30 mouse cellular contexts compared by ENCODE assay signal in the genomic region with DNA sequence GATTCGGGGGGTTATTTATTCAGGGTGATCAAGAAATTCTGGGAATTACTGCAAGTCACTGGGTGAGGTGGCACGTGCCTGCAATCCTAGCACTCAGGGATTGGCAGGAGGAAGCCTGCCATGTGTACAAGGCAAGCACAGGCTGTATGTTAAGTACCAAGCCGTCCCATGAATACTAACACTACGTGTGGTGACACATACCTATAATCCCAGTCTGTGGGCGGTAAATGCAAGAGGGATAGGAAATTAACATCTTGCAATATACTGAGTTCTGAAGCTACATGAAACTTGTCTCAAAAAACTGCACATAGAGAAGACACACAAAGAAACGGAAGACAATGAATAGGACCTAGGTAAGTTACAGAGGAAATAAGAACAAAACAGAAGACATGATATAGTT.
"Had no signal": no experiment of that assay in that cellular context is flagged by ENCODE, and none has a peak within 500 bp of the region (broad histone marks: within the 10 kb centered on the region; RNA-seq: fewer than 3 reads in every experiment).

No protein-coding gene starts in this region.

- ATAC-seq: forebrain, embryonic 13.5 days; forebrain, embryonic 14.5 days; forebrain, embryonic 15.5 days; forebrain, embryonic 16.5 days; forebrain, postnatal 0 days had no signal

- H3K27me3 ChIP-seq: embryonic facial prominence, embryonic 12.5 days; embryonic facial prominence, embryonic 13.5 days; embryonic facial prominence, embryonic 15.5 days; forebrain, embryonic 12.5 days; forebrain, embryonic 13.5 days; forebrain, embryonic 15.5 days had no signal

- H3K4me1 ChIP-seq: embryonic facial prominence, embryonic 12.5 days; embryonic facial prominence, embryonic 13.5 days; forebrain, embryonic 12.5 days; forebrain, embryonic 15.5 days; heart, embryonic 10.5 days had no signal

- H3K27ac ChIP-seq: embryonic facial prominence, embryonic 10.5 days; embryonic facial prominence, embryonic 12.5 days; embryonic facial prominence, embryonic 13.5 days; embryonic facial prominence, embryonic 15.5 days; forebrain, embryonic 10.5 days; forebrain, embryonic 12.5 days; forebrain, embryonic 13.5 days; forebrain, embryonic 15.5 days; gastrocnemius, adult 2 months; heart, adult 2 months; heart, embryonic 10.5 days had no signal

- H3K4me2 ChIP-seq: embryonic facial prominence, embryonic 12.5 days; embryonic facial prominence, embryonic 13.5 days; embryonic facial prominence, embryonic 15.5 days; forebrain, embryonic 12.5 days; forebrain, embryonic 13.5 days; forebrain, embryonic 15.5 days; heart, embryonic 11.5 days had no signal

- H3K4me3 ChIP-seq: embryonic facial prominence, embryonic 10.5 days; embryonic facial prominence, embryonic 12.5 days; embryonic facial prominence, embryonic 13.5 days; embryonic facial prominence, embryonic 15.5 days; erythroblast, embryonic 14.5 days; forebrain, embryonic 10.5 days; forebrain, embryonic 12.5 days; forebrain, embryonic 13.5 days; forebrain, embryonic 15.5 days; gastrocnemius, adult 2 months; heart, adult 2 months; heart, embryonic 10.5 days had no signal

- H3K9me3 ChIP-seq: embryonic facial prominence, embryonic 10.5 days; embryonic facial prominence, embryonic 12.5 days; embryonic facial prominence, embryonic 13.5 days; embryonic facial prominence, embryonic 15.5 days; forebrain, embryonic 10.5 days; forebrain, embryonic 12.5 days; forebrain, embryonic 13.5 days; forebrain, embryonic 15.5 days; heart, embryonic 10.5 days had no signal

- DNase-seq: cerebellum, adult 2 months; cerebellum, adult 8-10 months; cerebellum, adult 9-10 months; cerebellum, adult 9-11 months; cerebellum, postnatal 10 days; cerebellum, postnatal 14 days; cerebellum, postnatal 36 days; embryo, embryonic 11 days; forebrain, postnatal 0 days; gastrocnemius, adult 2 months; gastrocnemius, postnatal 10 days; gastrocnemius, postnatal 14 days; gastrocnemius, postnatal 25 days; gastrocnemius, postnatal 36 days; heart, adult 11 months; heart, adult 18-20 months; heart, adult 2 months had no signal

- H3K9ac ChIP-seq: embryonic facial prominence, embryonic 12.5 days; embryonic facial prominence, embryonic 13.5 days; embryonic facial prominence, embryonic 15.5 days; forebrain, embryonic 12.5 days; forebrain, embryonic 13.5 days; forebrain, embryonic 15.5 days; forebrain, postnatal 0 days had no signal

- H3K36me3 ChIP-seq: embryonic facial prominence, embryonic 10.5 days; embryonic facial prominence, embryonic 12.5 days; embryonic facial prominence, embryonic 13.5 days; embryonic facial prominence, embryonic 15.5 days; forebrain, embryonic 10.5 days; forebrain, embryonic 12.5 days; forebrain, embryonic 15.5 days; heart, embryonic 10.5 days had no signal
